Mouse (Mus musculus) embryonic stem cell, embryonic (primary cell): ENCODE measurements around the gene Frmpd2.

ENCODE experiments used
- CTCF ChIA-PET, 4 experiments: fragments of 300-600 bp in 2 of 4; fragments of 350-600 bp in 2 of 4; sonication (Branson Sonifier 250); formaldehyde crosslinking; loops; one replicate each; lab custom pipeline; 2022; ENCODE audit warnings: inconsistent platforms in 2 of 4; lab: Charles Lee
- POLR2A ChIA-PET, 4 experiments: fragments of 300-600 bp in 2 of 4; fragments of 350-600 bp in 2 of 4; sonication (Branson Sonifier 250); formaldehyde crosslinking; loops; one replicate each; lab custom pipeline; 2022; ENCODE audit warnings: antibody characterized with exemption in 4 of 4, inconsistent platforms in 1 of 4; lab: Charles Lee

Gene Frmpd2

GRCm38 (mm10) chr14:33498849-33499248, 27.4 kb downstream of the Frmpd2 start:
- POLR2A ChIA-PET: interaction anchor here in 1 of 4 experiments (0.7 kb wide), 1 partner anchor 508 kb away, joined by 5 read pairs; no protein-coding TSS in a partner anchor
- CTCF ChIA-PET: interaction anchor here in 1 of 4 experiments (0.6 kb wide), 1 partner anchor 827 kb away, joined by 8 read pairs; no protein-coding TSS in a partner anchor

- CTCF ChIA-PET: no interaction called here
- POLR2A ChIA-PET: interaction anchor here in 1 of 4 experiments (0.6 kb wide), 1 partner anchor 608 kb away, joined by 3 read pairs; no protein-coding TSS in a partner anchor
These were observed 29.1 kb downstream of the Frmpd2 start for GRCm38 (mm10) chr14:33500631-33501030.

- ChIA-PET CTCF (interaction anchor here in 1 of 4 experiments (1.3 kb wide), 1 partner anchor 23 kb away, joined by 5 read pairs; no protein-coding TSS in a partner anchor), POLR2A (no interaction called here)
These were observed 31.8 kb downstream of the Frmpd2 start for GRCm38 (mm10) chr14:33503311-33503710.

- POLR2A ChIA-PET: no interaction called here
- CTCF ChIA-PET: interaction anchor here in 1 of 4 experiments (0.6 kb wide), 1 partner anchor 30 kb away, joined by 3 read pairs; no protein-coding TSS in a partner anchor
These were observed 35.2 kb downstream of the Frmpd2 start for GRCm38 (mm10) chr14:33506696-33507095.

- CTCF ChIA-PET: no interaction called here
These were observed 37.2 kb downstream of the Frmpd2 start for GRCm38 (mm10) chr14:33508660-33509059.

GRCm38 (mm10) chr14:33513877-33514276, 42.4 kb downstream of the Frmpd2 start:
- CTCF ChIA-PET: interaction anchor here in 1 of 4 experiments (0.7 kb wide), 1 partner anchor 9 kb away, joined by 3 read pairs; no protein-coding TSS in a partner anchor
- POLR2A ChIA-PET: no interaction called here

More at GRCm38 (mm10) chr14:33508660-33509059, 37.2 kb downstream of the Frmpd2 start:
- POLR2A ChIA-PET: interaction anchor here in 1 of 4 experiments (1.0 kb wide), 1 partner anchor 65 kb away, joined by 3 read pairs; no protein-coding TSS in a partner anchor

GRCm38 (mm10) chr14:33514756-33515285, 43.3 kb downstream of the Frmpd2 start:
- POLR2A ChIA-PET: no interaction called here
- CTCF ChIA-PET: no interaction called here

- ChIA-PET POLR2A (no interaction called here), CTCF (no interaction called here)
These were observed 50.0 kb downstream of the Frmpd2 start for GRCm38 (mm10) chr14:33521538-33521937.

GRCm38 (mm10) chr14:33525272-33525983, 53.9 kb downstream of the Frmpd2 start:
- ChIA-PET POLR2A (interaction anchor here in 1 of 4 experiments (0.5 kb wide), 1 partner anchor 326 kb away, joined by 4 read pairs; no protein-coding TSS in a partner anchor), CTCF (no interaction called here)

- CTCF ChIA-PET: interaction anchor here in 2 of 4 experiments (0.6 to 0.9 kb wide), 3 partner anchors 23 to 408 kb away, joined by 3 to 6 read pairs (median 5); no protein-coding TSS in a partner anchor
- POLR2A ChIA-PET: interaction anchor here in 1 of 4 experiments (0.8 to 1.1 kb wide), 2 partner anchors 9 to 23 kb away, joined by 3 to 4 read pairs; no protein-coding TSS in a partner anchor
These were observed 55.1 kb downstream of the Frmpd2 start for GRCm38 (mm10) chr14:33526621-33527020.

- POLR2A ChIA-PET: no interaction called here
These were observed 56.4 kb downstream of the Frmpd2 start for GRCm38 (mm10) chr14:33527938-33528337.

GRCm38 (mm10) chr14:33531331-33531912, 59.9 kb downstream of the Frmpd2 start:
- CTCF ChIA-PET: no interaction called here

More at GRCm38 (mm10) chr14:33527938-33528337, 56.4 kb downstream of the Frmpd2 start:
- CTCF ChIA-PET: no interaction called here

GRCm38 (mm10) chr14:33532792-33533191, 61.3 kb downstream of the Frmpd2 start:
- POLR2A ChIA-PET: no interaction called here
- CTCF ChIA-PET: interaction anchor here in 1 of 4 experiments (0.6 kb wide), 1 partner anchor 107 kb away, joined by 3 read pairs; no protein-coding TSS in a partner anchor

More at GRCm38 (mm10) chr14:33531331-33531912, 59.9 kb downstream of the Frmpd2 start:
- POLR2A ChIA-PET: no interaction called here

- POLR2A ChIA-PET: no interaction called here
- CTCF ChIA-PET: no interaction called here
These were observed 62.0 kb downstream of the Frmpd2 start for GRCm38 (mm10) chr14:33533516-33533915.

GRCm38 (mm10) chr14:33535317-33535716, 63.8 kb downstream of the Frmpd2 start:
- ChIA-PET POLR2A (interaction anchor here in 1 of 4 experiments (1.6 kb wide), 1 partner anchor 9 kb away, joined by 4 read pairs; no protein-coding TSS in a partner anchor), CTCF (interaction anchor here in 2 of 4 experiments (0.5 kb wide), 2 partner anchors 160 to 390 kb away, joined by 3 to 4 read pairs; no protein-coding TSS in a partner anchor)

GRCm38 (mm10) chr14:33539559-33540167, 68.2 kb downstream of the Frmpd2 start:
- ChIA-PET CTCF (interaction anchor here in 2 of 4 experiments (0.7 kb wide), 2 partner anchors 69 to 1016 kb away, joined by 3 read pairs; no protein-coding TSS in a partner anchor), POLR2A (no interaction called here)

GRCm38 (mm10) chr14:33545565-33546143, 74.2 kb downstream of the Frmpd2 start:
- ChIA-PET POLR2A (no interaction called here), CTCF (no interaction called here)

GRCm38 (mm10) chr14:33548650-33549049, 77.2 kb downstream of the Frmpd2 start:
- POLR2A ChIA-PET: no interaction called here
- CTCF ChIA-PET: interaction anchor here in 1 of 4 experiments (0.7 kb wide), 1 partner anchor 31 kb away, joined by 3 read pairs; no protein-coding TSS in a partner anchor
